Mouse (Mus musculus) C2C12 (cell line): Measurements from ENCODE around the gene Rag1. TPM values are rescaled to one million over a fixed set of nuclear protein-coding genes. Genes with fewer than 3 reads are reported as not detected.
A peak's percentile ranks its signal among the peaks of the same experiment; 100 is the strongest.

ENCODE experiments used
- H3K27me3 ChIP-seq: one replicate; pipeline ENCODE4 v1.6.1; 2011; ENCODE audit not compliant: control insufficient read depth, insufficient read depth, insufficient read length
- H3K36me3 ChIP-seq: one replicate; pipeline ENCODE4 v1.6.1; 2011; ENCODE audit not compliant: control insufficient read depth, insufficient read depth
- H3K4me3 ChIP-seq: one replicate; pipeline ENCODE4 v1.5.1; 2011; ENCODE audit warnings: mild to moderate bottlenecking, control low read depth; ENCODE audit not compliant: poor library complexity, insufficient read depth, severe bottlenecking
- H3K79me2 ChIP-seq: one replicate; pipeline ENCODE4 v1.6.1; 2011; ENCODE audit not compliant: control insufficient read depth, insufficient read depth
- H3K79me3 ChIP-seq: one replicate; pipeline ENCODE4 v1.6.1; 2011; ENCODE audit warnings: low read depth, control low read depth
- H3ac ChIP-seq: one replicate; pipeline ENCODE3; 2011; ENCODE audit warnings: low read depth; ENCODE audit not compliant: control insufficient read depth, insufficient read length
- CEBPB ChIP-seq: IDR thresholded peaks from one replicate; pipeline ENCODE4 v1.6.1; 2011; ENCODE audit warnings: low read depth, mild to moderate bottlenecking, control low read depth, moderate library complexity
- CTCF ChIP-seq: IDR thresholded peaks from one replicate; pipeline ENCODE4 v1.5.1; 2011; ENCODE audit not compliant: control insufficient read depth, insufficient read depth, insufficient read length
- FOSL1 ChIP-seq: IDR thresholded peaks from one replicate; pipeline ENCODE4 v1.8.0; 2011; ENCODE audit warnings: mild to moderate bottlenecking, low read length; ENCODE audit not compliant: poor library complexity, insufficient read depth, severe bottlenecking
- MAX ChIP-seq: IDR thresholded peaks from one replicate; pipeline ENCODE4 v1.6.1; 2011; ENCODE audit warnings: mild to moderate bottlenecking, control low read depth
- MYOD1 ChIP-seq: IDR thresholded peaks from one replicate; pipeline ENCODE4 v1.6.1; 2011; ENCODE audit warnings: low read depth; ENCODE audit not compliant: control insufficient read depth, insufficient read length
- MYOG ChIP-seq: IDR thresholded peaks from one replicate; pipeline ENCODE4 v1.6.1; 2011; ENCODE audit not compliant: control insufficient read depth, insufficient read length; ENCODE audit errors: extremely low read depth
- USF1 ChIP-seq: IDR thresholded peaks from one replicate; pipeline ENCODE4 v1.6.1; 2011; ENCODE audit warnings: low read depth, mild to moderate bottlenecking, control low read depth, moderate library complexity
- polyA plus RNA-seq: library from polyadenylated mRNA; unstranded; fragments of >200 nt; fragmentation: generic; extraction: Trizol; gene quantifications from one replicate; pipeline ENCODE4 v1.2.1, GENCODE M21; 2012; ENCODE audit warnings: missing spikeins

The Rag1 gene
- polyA plus RNA-seq, 1 experiment, result not detected

GRCm38 (mm10) chr2:101684421-101684820 is 35.1 kb upstream of the Rag1 start:
- H3K79me3 ChIP-seq, result peaks cover 19% of the 10 kb centered on the region
- peaks cover 46% of the 10 kb centered on the region for H3K36me3 ChIP-seq
- H3K79me2 ChIP-seq, result peaks cover 42% of the 10 kb centered on the region
- no peaks in the 10 kb centered on the region for H3K27me3 ChIP-seq
- H3K4me3 ChIP-seq, result no peak overlapping the region
- TF ChIP-seq MAX (no peak), FOSL1 (no peak), MYOG (no peak), CEBPB (no peak), CTCF (no peak), MYOD1 (no peak), USF1 (no peak)
- H3ac ChIP-seq, result no peak overlapping the region

GRCm38 (mm10) chr2:101679164-101679784 is 30.0 kb upstream of the Rag1 start:
- Histone ChIP-seq H3ac (peak overlapping the region; percentile 63), H3K27me3 (peaks cover 13% of the 10 kb centered on the region), H3K79me2 (peaks cover 54% of the 10 kb centered on the region), H3K79me3 (peaks cover 28% of the 10 kb centered on the region), H3K4me3 (peak overlapping the region; percentile 95), H3K36me3 (peaks cover 13% of the 10 kb centered on the region)
- peak; percentile 47 for TF ChIP-seq USF1
- no peak for TF ChIP-seq CTCF

GRCm38 (mm10) chr2:101678236-101679021 is 29.1 kb upstream of the Rag1 start, which contains the start of gene Traf6:
Gene Traf6, plus strand, starts transcription at chr2:101678429.
- TF ChIP-seq CTCF, result peak; percentile 90
- no peak for TF ChIP-seq MYOG
- H3ac ChIP-seq, result peak within 1 kb of the TSS; percentile 93
- H3K79me3 ChIP-seq, result peaks cover 28% of the 10 kb centered on the region
- peaks cover 19% of the 10 kb centered on the region for H3K27me3 ChIP-seq
- H3K4me3 ChIP-seq, result peak within 1 kb of the TSS; percentile 95
- peaks cover 4% of the 10 kb centered on the region for H3K36me3 ChIP-seq
- peaks cover 52% of the 10 kb centered on the region for H3K79me2 ChIP-seq

- Histone ChIP-seq H3ac (no peak overlapping the region), H3K79me2 (peaks cover 4% of the 10 kb centered on the region), H3K36me3 (no peaks in the 10 kb centered on the region), H3K27me3 (peaks cover 30% of the 10 kb centered on the region), H3K79me3 (peaks cover under 1% of the 10 kb centered on the region), H3K4me3 (no peak overlapping the region)
- TF ChIP-seq FOSL1, result no peak
- TF ChIP-seq MYOD1, result no peak
- TF ChIP-seq USF1, result no peak
- TF ChIP-seq MAX, result no peak
- no peak for TF ChIP-seq CTCF
- no peak for TF ChIP-seq MYOG
- TF ChIP-seq CEBPB, result no peak
These were observed 24.2 kb upstream of the Rag1 start for GRCm38 (mm10) chr2:101673547-101673946.

GRCm38 (mm10) chr2:101668751-101669150 is 19.4 kb upstream of the Rag1 start:
- H3ac ChIP-seq, result no peak overlapping the region
- no peaks in the 10 kb centered on the region for H3K79me2 ChIP-seq
- H3K27me3 ChIP-seq, result peaks cover 18% of the 10 kb centered on the region
- H3K4me3 ChIP-seq, result no peak overlapping the region
- TF ChIP-seq CEBPB, result no peak
- no peak for TF ChIP-seq USF1
- TF ChIP-seq MAX, result no peak
- TF ChIP-seq FOSL1, result no peak
- no peak for TF ChIP-seq MYOD1
- no peak for TF ChIP-seq CTCF
- TF ChIP-seq MYOG, result no peak
- no peaks in the 10 kb centered on the region for H3K36me3 ChIP-seq
- no peaks in the 10 kb centered on the region for H3K79me3 ChIP-seq

GRCm38 (mm10) chr2:101665703-101666092 is 16.4 kb upstream of the Rag1 start:
- Histone ChIP-seq H3ac (no peak overlapping the region), H3K27me3 (peaks cover 8% of the 10 kb centered on the region), H3K79me3 (no peaks in the 10 kb centered on the region), H3K4me3 (no peak overlapping the region), H3K79me2 (no peaks in the 10 kb centered on the region), H3K36me3 (no peaks in the 10 kb centered on the region)
- TF ChIP-seq MYOG, result no peak
- TF ChIP-seq CEBPB, result no peak
- TF ChIP-seq MYOD1, result no peak
- TF ChIP-seq FOSL1, result no peak
- TF ChIP-seq USF1, result no peak
- no peak for TF ChIP-seq CTCF
- no peak for TF ChIP-seq MAX
